ENCODE assay signal across 11 mouse cellular contexts in genomic region chrX:59172200-59172599, GRCm38 (mm10).
DNase-seq lines count a peak whose midpoint lies in the region; ATAC-seq and TF ChIP-seq lines count a peak whose summit lies in the region.
"Had no signal": no experiment of that assay in that cellular context is flagged by ENCODE, and none has a peak within 500 bp of the region (broad histone marks: within the 10 kb centered on the region; RNA-seq: fewer than 3 reads in every experiment).

No protein-coding gene starts in this region.

- no peak for TF ChIP-seq EP300 in heart, adult 2 months (IDR thresholded peaks at IDR 0.05; ENCODE audit: insufficient read depth, low read depth, low read length)
- TF ChIP-seq EP300 in liver, embryonic 14.5 days (IDR thresholded peaks at IDR 0.05; ENCODE audit: low read depth): no peak

- H3K79me2 ChIP-seq in heart, adult 2 months (replicated peaks; ENCODE audit: control insufficient read depth, insufficient read depth, low read length): no peaks in the 10 kb centered on the region

- no peak for DNase-seq in heart, adult 2 months
- no peak for DNase-seq in heart, embryonic 10.5 days (ENCODE audit: low spot score)
- DNase-seq in liver, embryonic 14.5 days (ENCODE audit: low read depth in 3 of 3, low spot score in 3 of 3): no peak
- DNase-seq in liver, embryonic 11.5 days (ENCODE audit: low spot score): no peak
- DNase-seq in NIH3T3 (ENCODE audit: low read depth): peak; percentile 3
- DNase-seq in mesoderm, embryonic 11.5 days (ENCODE audit: low read depth, low spot score): peak; percentile 13
- DNase-seq in spleen, adult 12 weeks (ENCODE audit: low spot score): no peak
- no peak for DNase-seq in kidney, postnatal 25 days
- DNase-seq: adrenal gland, postnatal 25 days; liver, embryonic 13.5 days; right cerebral cortex, adult 18-20 months had no signal

- no peaks in the 10 kb centered on the region for H3K27me3 ChIP-seq in heart, adult 2 months (ENCODE audit: control insufficient read depth, insufficient read depth, low read length)
- H3K27me3 ChIP-seq in heart, embryonic 10.5 days (ENCODE audit: insufficient read depth, poor library complexity, severe bottlenecking): no peaks in the 10 kb centered on the region
- no peaks in the 10 kb centered on the region for H3K27me3 ChIP-seq in liver, embryonic 14.5 days (ENCODE audit: control insufficient read depth, insufficient read depth, low read length)
- H3K27me3 ChIP-seq in liver, embryonic 11.5 days (replicated peaks; ENCODE audit: control insufficient read depth, insufficient read depth, low read length): no peaks in the 10 kb centered on the region
- H3K27me3 ChIP-seq: liver, embryonic 13.5 days had no signal

- H3K4me1 ChIP-seq in heart, adult 2 months (ENCODE audit: control insufficient read depth, insufficient read depth, low read length): no peaks in the 10 kb centered on the region
- no peaks in the 10 kb centered on the region for H3K4me1 ChIP-seq in heart, embryonic 10.5 days
- H3K4me1 ChIP-seq in liver, embryonic 14.5 days (replicated peaks; ENCODE audit: control insufficient read depth in 2 of 2, insufficient read depth in 2 of 2, low read length in 1 of 2): no peaks in the 10 kb centered on the region
- H3K4me1 ChIP-seq in liver, embryonic 11.5 days (replicated peaks; ENCODE audit: control insufficient read depth, insufficient read depth, low read length): no peaks in the 10 kb centered on the region
- H3K4me1 ChIP-seq: liver, embryonic 13.5 days had no signal

- H3K4me2 ChIP-seq in liver, embryonic 14.5 days (ENCODE audit: low read depth): no peak overlapping the region
- H3K4me2 ChIP-seq in liver, embryonic 11.5 days: no peak overlapping the region
- H3K4me2 ChIP-seq: liver, embryonic 13.5 days had no signal

- H3K4me3 ChIP-seq in heart, adult 2 months: no peak overlapping the region
- no peak overlapping the region for H3K4me3 ChIP-seq in heart, embryonic 10.5 days
- no peak overlapping the region for H3K4me3 ChIP-seq in liver, embryonic 14.5 days (ENCODE audit: insufficient read depth in 1 of 2, low read depth in 2 of 2, low read length in 2 of 2)
- no peak overlapping the region for H3K4me3 ChIP-seq in liver, embryonic 11.5 days (ENCODE audit: low read depth, low read length)
- H3K4me3 ChIP-seq: liver, embryonic 13.5 days had no signal

- H3K9ac ChIP-seq in heart, adult 2 months (ENCODE audit: low read depth, low read length): no peak overlapping the region
- no peak overlapping the region for H3K9ac ChIP-seq in liver, embryonic 14.5 days (replicated peaks)
- H3K9ac ChIP-seq in liver, embryonic 11.5 days (ENCODE audit: low read depth, low read length): no peak overlapping the region
- H3K9ac ChIP-seq: liver, embryonic 13.5 days had no signal

- no peaks in the 10 kb centered on the region for H3K9me3 ChIP-seq in heart, embryonic 10.5 days
- H3K9me3 ChIP-seq in liver, embryonic 14.5 days (ENCODE audit: control insufficient read depth, low read length): no peaks in the 10 kb centered on the region
- no peaks in the 10 kb centered on the region for H3K9me3 ChIP-seq in liver, embryonic 11.5 days (ENCODE audit: control insufficient read depth, low read length)
- H3K9me3 ChIP-seq: liver, embryonic 13.5 days had no signal

- no peaks in the 10 kb centered on the region for H3K36me3 ChIP-seq in heart, adult 2 months (ENCODE audit: control insufficient read depth, insufficient read depth, low read length)
- H3K36me3 ChIP-seq in heart, embryonic 10.5 days: no peaks in the 10 kb centered on the region
- H3K36me3 ChIP-seq in liver, embryonic 14.5 days (replicated peaks; ENCODE audit: control insufficient read depth, insufficient read depth, low read depth): no peaks in the 10 kb centered on the region
- no peaks in the 10 kb centered on the region for H3K36me3 ChIP-seq in liver, embryonic 11.5 days (ENCODE audit: control insufficient read depth, insufficient read depth, low read length)
- H3K36me3 ChIP-seq: liver, embryonic 13.5 days had no signal

- ATAC-seq in liver, embryonic 14.5 days (ENCODE audit: insufficient read depth): no peak
- no peak for ATAC-seq in liver, embryonic 11.5 days (replicated peaks; ENCODE audit: low FRiP score)

- TF ChIP-seq CTCF in heart, adult 2 months (IDR thresholded peaks at IDR 0.05): peak; percentile 74
- TF ChIP-seq CTCF in liver, embryonic 14.5 days (IDR thresholded peaks at IDR 0.05; ENCODE audit: low read depth): peak; percentile 32; the same call in 1 of the 2 replicates

- intact Hi-C loops in heart, adult 2 months (cut with DNase I): no loop called here

- no peak for TF ChIP-seq POLR2A in heart, adult 2 months (IDR thresholded peaks at IDR 0.05; ENCODE audit: insufficient read depth, low read depth, low read length)

- 0% methylated on average over 1 of the region's 1 CpGs for WGBS in heart, adult 2 months
- 0% methylated on average over 1 of the region's 1 CpGs for WGBS in heart, embryonic 10.5 days
- WGBS in liver, embryonic 14.5 days (ENCODE audit: insufficient replicate concordance): 4% methylated on average over 1 of the region's 1 CpGs
- 6% methylated on average over 1 of the region's 1 CpGs for WGBS in liver, embryonic 11.5 days

- no peak overlapping the region for H3K27ac ChIP-seq in heart, adult 2 months
- no peak overlapping the region for H3K27ac ChIP-seq in heart, embryonic 10.5 days
- H3K27ac ChIP-seq in liver, embryonic 14.5 days: no peak overlapping the region
- no peak overlapping the region for H3K27ac ChIP-seq in liver, embryonic 11.5 days (ENCODE audit: low read depth, low read length)
- H3K27ac ChIP-seq: liver, embryonic 13.5 days had no signal

Comparison
In these comparisons a context has a peak if more than half of its experiments do, and no peak if none do; other contexts are left out.
1. DNase-seq: peak in NIH3T3 (single experiment) and mesoderm, embryonic 11.5 days (single experiment); none in heart, adult 2 months (0 of 2), heart, embryonic 10.5 days (single experiment), liver, embryonic 14.5 days (0 of 3), liver, embryonic 11.5 days (single experiment), spleen, adult 12 weeks (single experiment) and kidney, postnatal 25 days (0 of 2).